Mouse (Mus musculus) kidney, adult 2 months (tissue): Measurements from ENCODE around the gene Ip6k2. TPM values are rescaled to one million over a fixed set of nuclear protein-coding genes. Genes with fewer than 3 reads are reported as not detected.

Source experiments
- DNase-seq: peaks from one replicate; pipeline ENCODE4 v3.0.0; 2021
- H3K27ac ChIP-seq: fragments of 200-500 bp; 2 replicates; pipeline ENCODE4 v1.5.1; 2012; ENCODE audit warnings: low read depth, low read length, control low read depth, inconsistent platforms; ENCODE audit not compliant: insufficient read depth
- H3K27me3 ChIP-seq: fragments of 200-500 bp; replicated peaks from 2 replicates; pipeline ENCODE4 v1.6.1; 2012; ENCODE audit warnings: mild to moderate bottlenecking, moderate library complexity, low read length, inconsistent platforms; ENCODE audit not compliant: control insufficient read depth, insufficient read depth
- H3K36me3 ChIP-seq: fragments of 200-500 bp; 2 replicates; pipeline ENCODE4 v1.6.1; 2012; ENCODE audit warnings: mild to moderate bottlenecking, moderate library complexity, low read length, inconsistent platforms; ENCODE audit not compliant: control insufficient read depth, insufficient read depth
- H3K4me1 ChIP-seq: fragments of 200-500 bp; 2 replicates; pipeline ENCODE4 v1.6.1; 2011; ENCODE audit warnings: low read length; ENCODE audit not compliant: control insufficient read depth, insufficient read depth
- H3K4me3 ChIP-seq: fragments of 200-500 bp; 2 replicates; pipeline ENCODE4 v1.5.1; 2011; ENCODE audit warnings: mild to moderate bottlenecking, low read depth, low read length, control low read depth; ENCODE audit not compliant: insufficient read depth
- CTCF ChIP-seq: fragments of 200-500 bp; conservative IDR thresholded peaks from 2 replicates; pipeline ENCODE4 v1.5.1; 2011; ENCODE audit warnings: low read depth, mild to moderate bottlenecking, control low read depth, low read length, moderate library complexity, mixed read lengths; ENCODE audit not compliant: insufficient read depth, insufficient read length
- POLR2A ChIP-seq: fragments of 200-500 bp; IDR thresholded peaks from one replicate; pipeline ENCODE4 v1.6.1; 2011; ENCODE audit warnings: low read depth, low read length, control low read depth
- WGBS: fragments of 180-500 bp; shearing (Covaris S2); methylation state at CpG from one replicate; pipeline ENCODE4 v1.1.7; 2018; 5-methylcytosine and 5-hydroxymethylcytosine counted together
- polyA plus RNA-seq: library from polyadenylated mRNA; depleted of rRNA; stranded (reverse); fragments of >200 nt; gene quantifications from 2 replicates; pipeline ENCODE4 v1.2.3, GENCODE M21; 2012

Gene Ip6k2
- polyA plus RNA-seq, 1 experiment = 68.3 TPM

DNA sequence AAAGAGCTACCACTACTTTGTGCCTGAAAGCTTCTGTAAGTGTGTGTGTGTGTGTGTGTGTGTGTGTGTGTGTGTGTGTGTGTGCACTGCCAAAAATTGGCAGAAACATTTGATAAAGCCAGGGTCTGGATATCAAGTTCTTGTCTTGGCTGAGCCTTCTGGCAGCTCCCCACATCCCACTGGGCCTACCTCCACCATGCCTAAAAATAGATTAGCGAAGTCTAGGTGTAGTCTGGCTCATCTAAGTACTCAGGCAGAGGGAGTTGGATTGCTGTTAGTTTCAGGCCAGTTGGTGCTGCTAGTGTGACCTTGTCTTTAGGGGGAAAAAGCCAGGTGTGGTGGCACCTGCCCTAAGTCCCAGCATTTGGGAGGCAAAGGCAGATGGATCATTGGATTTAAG, 23.2 kb downstream of the Ip6k2 start:
- WGBS = 80% methylated on average over 1 of the region's 1 CpGs
- Histone ChIP-seq H3K36me3 (0 out of 2 replicates have a peak, but pooled peaks cover 1% of the 10 kb centered on the region), H3K27ac (no peak overlapping the region), H3K4me1 (no peaks in the 10 kb centered on the region; the same call in 1 of the 2 replicates), H3K27me3 (no peaks in the 10 kb centered on the region), H3K4me3 (no peak overlapping the region)
- no peak for DNase-seq
- TF ChIP-seq POLR2A (no peak), CTCF (no peak)

DNA sequence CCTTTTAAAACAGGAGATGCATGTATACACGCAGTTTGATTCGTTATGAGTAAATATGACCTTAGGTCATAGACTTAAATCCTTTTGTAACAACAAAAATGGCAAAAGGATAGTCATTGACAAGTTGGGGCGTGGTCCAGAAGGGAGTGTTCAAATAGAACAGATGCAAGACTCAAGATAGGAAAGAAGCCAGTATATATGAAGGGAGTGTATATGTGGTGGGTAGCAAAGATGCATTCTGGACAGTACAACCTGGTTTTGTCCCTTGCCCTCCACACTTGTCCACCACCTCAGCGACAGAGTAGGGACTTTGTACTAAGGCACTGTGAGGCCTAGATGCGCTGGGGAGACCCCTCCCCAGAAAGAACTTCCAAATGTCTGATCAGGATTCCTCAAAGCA, 24.1 kb downstream of the Ip6k2 start:
- WGBS = 69% methylated on average over 5 of the region's 5 CpGs
- DNase-seq = no peak

DNA sequence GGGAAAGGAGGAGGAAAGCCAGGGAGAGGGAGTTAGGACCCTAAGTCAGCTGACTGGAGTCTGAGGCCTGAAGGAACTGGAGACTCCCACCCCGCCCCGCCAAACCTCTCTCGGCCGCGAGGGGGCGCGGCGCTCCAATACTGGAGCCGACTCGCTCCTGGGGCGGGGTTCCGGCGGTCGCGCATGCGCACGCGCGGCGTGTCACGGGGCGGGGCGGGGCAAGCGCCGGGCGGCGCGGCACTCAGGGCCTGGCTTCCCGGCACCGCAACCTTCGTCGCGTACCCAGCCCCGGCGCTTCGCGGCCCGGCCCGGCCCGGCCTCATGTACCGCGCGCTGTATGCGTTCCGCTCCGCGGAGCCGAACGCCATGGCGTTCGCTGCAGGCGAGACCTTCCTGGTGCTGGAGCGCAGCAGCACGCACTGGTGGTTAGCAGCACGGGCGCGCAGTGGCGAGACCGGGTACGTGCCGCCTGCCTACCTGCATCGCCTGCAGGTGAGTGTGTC, 24.6 kb downstream of the Ip6k2 start, which contains the start of gene Nckipsd:
Gene Nckipsd (plus strand): TSS at position 206 of the 503 bp plus-strand sequence.
- Histone ChIP-seq H3K4me1 (no peaks in the 10 kb centered on the region; the same call in 1 of the 2 replicates), H3K27me3 (no peaks in the 10 kb centered on the region), H3K4me3 (peak within 1 kb of the TSS; percentile 58), H3K27ac (0 out of 2 replicates have a peak within 1 kb of the TSS, but pooled peaks have one; percentile 3), H3K36me3 (0 out of 2 replicates have a peak, but pooled peaks cover 1% of the 10 kb centered on the region)
- peak; percentile 95 for DNase-seq
- WGBS = under 1% methylated on average over 62 of the region's 62 CpGs
- TF ChIP-seq CTCF = peak; percentile 68
- peak; percentile 23 for TF ChIP-seq POLR2A

More for the DNA sequence above, 24.1 kb downstream of the Ip6k2 start:
- Histone ChIP-seq H3K4me1 (no peaks in the 10 kb centered on the region; the same call in 1 of the 2 replicates), H3K27me3 (no peaks in the 10 kb centered on the region), H3K27ac (no peak overlapping the region), H3K36me3 (0 out of 2 replicates have a peak, but pooled peaks cover 1% of the 10 kb centered on the region), H3K4me3 (no peak overlapping the region)
- no peak for TF ChIP-seq POLR2A
- no peak for TF ChIP-seq CTCF

DNA sequence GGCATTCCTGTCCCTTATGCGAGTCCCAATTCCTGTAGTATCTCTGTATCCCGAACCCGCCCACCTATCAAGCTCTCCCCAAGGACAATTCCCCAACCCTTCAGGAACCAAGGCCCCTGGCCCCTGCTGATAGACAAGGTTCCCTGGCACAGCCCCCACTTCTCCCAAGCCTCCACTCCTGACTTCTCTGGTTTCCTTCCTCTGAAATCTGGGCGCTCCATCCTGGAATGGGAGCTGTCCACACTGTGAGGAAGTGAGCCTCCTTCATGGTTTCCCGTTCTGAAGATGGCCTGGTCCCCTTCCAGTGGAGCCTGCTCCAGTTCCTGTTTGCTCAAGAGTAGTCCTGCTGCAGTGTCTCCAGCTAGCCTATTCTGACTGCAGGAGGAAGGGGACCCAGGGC, 25.6 kb downstream of the Ip6k2 start:
- TF ChIP-seq POLR2A (no peak), CTCF (no peak)
- H3K27ac ChIP-seq = 0 out of 2 replicates have a peak overlapping the region, but pooled peaks have one; percentile 3
- no peaks in the 10 kb centered on the region for H3K27me3 ChIP-seq
- 56% methylated on average over 5 of the region's 5 CpGs for WGBS
- H3K36me3 ChIP-seq = 0 out of 2 replicates have a peak, but pooled peaks cover 1% of the 10 kb centered on the region
- DNase-seq = peak; percentile 73
- H3K4me1 ChIP-seq = no peaks in the 10 kb centered on the region; the same call in 1 of the 2 replicates
- peak overlapping the region; percentile 58 for H3K4me3 ChIP-seq

DNA sequence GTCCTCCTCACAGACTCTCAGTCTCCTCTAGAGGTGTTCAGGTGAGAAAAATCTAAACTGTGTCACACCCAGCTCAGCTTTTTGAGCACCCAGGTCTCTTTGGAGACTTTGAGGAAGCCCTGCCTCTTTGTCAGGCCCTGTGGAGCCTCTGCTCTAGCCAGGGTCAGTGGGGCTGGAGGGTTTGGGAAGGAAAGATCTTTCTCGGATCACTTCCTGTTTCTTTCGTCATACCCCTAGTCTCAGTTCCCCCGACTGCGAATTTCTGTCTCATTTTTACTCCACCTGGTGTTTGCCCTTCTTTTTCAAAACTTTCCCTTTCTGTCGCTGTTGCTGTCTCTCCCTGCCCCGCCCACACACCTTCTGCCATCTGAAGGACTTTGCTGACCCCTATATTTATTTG, 26.1 kb downstream of the Ip6k2 start:
- Histone ChIP-seq H3K27ac (no peak overlapping the region), H3K36me3 (0 out of 2 replicates have a peak, but pooled peaks cover 1% of the 10 kb centered on the region), H3K4me3 (no peak overlapping the region), H3K27me3 (no peaks in the 10 kb centered on the region), H3K4me1 (no peaks in the 10 kb centered on the region; the same call in 1 of the 2 replicates)
- DNase-seq = no peak
- TF ChIP-seq POLR2A = no peak
- no peak for TF ChIP-seq CTCF
- WGBS = 66% methylated on average over 6 of the region's 6 CpGs

DNA sequence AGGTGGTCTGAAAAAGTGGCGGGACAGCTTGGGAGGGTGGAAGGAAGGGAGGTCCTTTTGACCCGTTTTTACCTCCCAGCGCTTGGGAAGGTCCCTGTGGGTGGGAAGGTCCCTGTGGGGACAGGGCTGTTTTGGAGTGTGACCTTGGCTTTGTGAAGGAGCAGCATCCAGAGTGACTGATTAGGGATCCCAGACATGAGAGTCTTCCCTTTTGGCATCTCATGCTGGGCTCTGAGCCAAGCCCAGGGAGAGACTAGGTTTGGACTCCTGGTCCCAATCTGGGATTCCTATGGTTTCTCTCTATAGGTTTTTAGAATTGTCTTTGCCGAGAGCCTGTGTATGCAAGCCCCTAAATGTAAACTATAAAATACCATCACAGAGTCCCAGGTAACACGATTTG, 26.9 kb downstream of the Ip6k2 start:
- Histone ChIP-seq H3K4me3 (no peak overlapping the region), H3K4me1 (no peaks in the 10 kb centered on the region; the same call in 1 of the 2 replicates), H3K36me3 (0 out of 2 replicates have a peak, but pooled peaks cover 1% of the 10 kb centered on the region), H3K27me3 (no peaks in the 10 kb centered on the region), H3K27ac (no peak overlapping the region)
- WGBS = 72% methylated on average over 5 of the region's 5 CpGs
- TF ChIP-seq POLR2A (no peak), CTCF (no peak)
- peak; percentile 41 for DNase-seq

DNA sequence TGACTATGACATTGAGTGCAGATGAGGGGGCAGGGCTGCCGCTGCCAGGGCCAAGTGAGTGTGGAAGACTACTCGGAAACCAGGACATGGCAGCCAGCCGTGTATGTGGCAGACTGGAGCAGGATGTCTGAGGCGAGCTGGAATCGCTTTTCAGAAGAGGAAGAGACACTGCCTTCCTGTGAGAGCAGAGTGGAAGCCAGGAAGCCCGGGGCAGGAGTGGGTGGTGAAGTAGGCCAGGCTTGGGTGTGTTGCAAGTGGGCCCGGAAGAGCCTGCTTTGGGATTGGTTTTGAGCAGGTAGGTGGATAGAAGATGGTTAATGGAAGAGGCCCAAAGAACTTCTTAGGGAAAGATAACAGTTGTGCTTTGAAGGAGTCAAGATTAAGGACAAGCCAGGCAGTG, 32.0 kb downstream of the Ip6k2 start:
- DNase-seq = no peak
- H3K27me3 ChIP-seq = no peaks in the 10 kb centered on the region
- no peak for TF ChIP-seq POLR2A
- no peak for TF ChIP-seq CTCF
- no peak overlapping the region for H3K27ac ChIP-seq
- H3K36me3 ChIP-seq = no peaks in the 10 kb centered on the region
- 77% methylated on average over 7 of the region's 7 CpGs for WGBS
- H3K4me1 ChIP-seq = no peaks in the 10 kb centered on the region
- no peak overlapping the region for H3K4me3 ChIP-seq

DNA sequence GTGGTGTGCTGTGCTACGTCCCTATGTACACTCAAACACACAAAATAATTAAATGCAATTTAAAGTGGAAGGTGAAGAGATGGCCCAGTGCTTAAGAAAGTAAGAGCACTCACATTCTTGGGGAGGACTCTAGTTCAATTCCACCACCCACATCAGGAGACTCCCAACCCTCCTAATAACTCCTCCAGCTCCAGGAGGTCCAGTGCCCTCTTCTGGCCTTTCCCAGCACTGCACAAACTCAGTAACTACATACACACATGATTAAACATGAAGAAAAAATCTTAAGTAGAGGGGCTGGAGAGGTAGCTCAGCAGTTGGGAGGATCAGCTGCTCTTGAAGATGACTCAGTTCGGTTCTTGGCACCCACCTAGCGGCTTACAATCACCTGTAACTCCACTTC, 35.9 kb downstream of the Ip6k2 start:
- no peaks in the 10 kb centered on the region for H3K4me1 ChIP-seq
- no peak for TF ChIP-seq POLR2A
- peak; percentile 85 for TF ChIP-seq CTCF
- H3K27ac ChIP-seq = no peak overlapping the region
- WGBS = 63% methylated on average over 3 of the region's 3 CpGs
- no peaks in the 10 kb centered on the region for H3K36me3 ChIP-seq
- no peaks in the 10 kb centered on the region for H3K27me3 ChIP-seq
- no peak overlapping the region for H3K4me3 ChIP-seq
- DNase-seq = peak; percentile 70
